29 mouse cellular contexts compared by ENCODE assay signal in genomic region chr17:62592436-62593074, GRCm38 (mm10).
DNase-seq lines count a peak whose midpoint lies in the region; ATAC-seq and TF ChIP-seq lines count a peak whose summit lies in the region.
"Had no signal": no experiment of that assay in that cellular context is flagged by ENCODE, and none has a peak within 500 bp of the region (broad histone marks: within the 10 kb centered on the region; RNA-seq: fewer than 3 reads in every experiment).

No protein-coding gene starts in this region.

- H3K9ac ChIP-seq in forebrain, embryonic 13.5 days = no peak overlapping the region
- H3K9ac ChIP-seq in forebrain, embryonic 12.5 days = no peak overlapping the region
- no peak overlapping the region for H3K9ac ChIP-seq in midbrain, embryonic 12.5 days (replicated peaks)
- no peak overlapping the region for H3K9ac ChIP-seq in midbrain, postnatal 0 days (replicated peaks; ENCODE audit: low read length, poor library complexity, severe bottlenecking)
- no peak overlapping the region for H3K9ac ChIP-seq in midbrain, embryonic 14.5 days (replicated peaks; ENCODE audit: low read length)
- H3K9ac ChIP-seq in midbrain, embryonic 11.5 days (ENCODE audit: low read length) = no peak overlapping the region
- no peak overlapping the region for H3K9ac ChIP-seq in midbrain, embryonic 16.5 days (ENCODE audit: low read depth, low read length)
- H3K9ac ChIP-seq in liver, postnatal 0 days (replicated peaks) = no peak overlapping the region
- H3K9ac ChIP-seq: embryonic facial prominence, embryonic 13.5 days; embryonic facial prominence, embryonic 15.5 days; forebrain, embryonic 15.5 days had no signal

- H3K36me3 ChIP-seq in forebrain, embryonic 13.5 days (ENCODE audit: poor library complexity, severe bottlenecking) = no peaks in the 10 kb centered on the region
- H3K36me3 ChIP-seq in forebrain, embryonic 12.5 days (replicated peaks) = no peaks in the 10 kb centered on the region
- no peaks in the 10 kb centered on the region for H3K36me3 ChIP-seq in midbrain, embryonic 12.5 days
- no peaks in the 10 kb centered on the region for H3K36me3 ChIP-seq in midbrain, postnatal 0 days (ENCODE audit: insufficient read depth, low read length)
- H3K36me3 ChIP-seq in midbrain, embryonic 14.5 days (ENCODE audit: control insufficient read depth, insufficient read depth, low read length) = no peaks in the 10 kb centered on the region
- no peaks in the 10 kb centered on the region for H3K36me3 ChIP-seq in midbrain, embryonic 11.5 days (ENCODE audit: control insufficient read depth, insufficient read depth, low read length)
- H3K36me3 ChIP-seq in midbrain, embryonic 16.5 days (ENCODE audit: control insufficient read depth, insufficient read depth, low read length) = no peaks in the 10 kb centered on the region
- no peaks in the 10 kb centered on the region for H3K36me3 ChIP-seq in liver, postnatal 0 days (replicated peaks; ENCODE audit: insufficient read depth, low read length)
- H3K36me3 ChIP-seq: embryonic facial prominence, embryonic 13.5 days; embryonic facial prominence, embryonic 15.5 days; forebrain, embryonic 10.5 days; forebrain, embryonic 15.5 days; G1E had no signal

- H3K4me2 ChIP-seq in forebrain, embryonic 13.5 days = no peak overlapping the region
- no peak overlapping the region for H3K4me2 ChIP-seq in forebrain, embryonic 12.5 days
- H3K4me2 ChIP-seq in midbrain, embryonic 12.5 days (replicated peaks) = no peak overlapping the region
- no peak overlapping the region for H3K4me2 ChIP-seq in midbrain, postnatal 0 days (ENCODE audit: low read depth, low read length, poor library complexity, severe bottlenecking)
- H3K4me2 ChIP-seq in midbrain, embryonic 14.5 days (ENCODE audit: low read length) = no peak overlapping the region
- H3K4me2 ChIP-seq in midbrain, embryonic 11.5 days = no peak overlapping the region
- H3K4me2 ChIP-seq in midbrain, embryonic 16.5 days (ENCODE audit: low read length) = no peak overlapping the region
- no peak overlapping the region for H3K4me2 ChIP-seq in liver, postnatal 0 days (ENCODE audit: low read depth, low read length)
- H3K4me2 ChIP-seq: embryonic facial prominence, embryonic 13.5 days; embryonic facial prominence, embryonic 15.5 days; forebrain, embryonic 15.5 days had no signal

- no peak for TF ChIP-seq EP300 in liver, postnatal 0 days (IDR thresholded peaks at IDR 0.05; ENCODE audit: low read depth)

- peaks cover 13% of the 10 kb centered on the region for H3K4me1 ChIP-seq in forebrain, embryonic 13.5 days
- peaks cover 14% of the 10 kb centered on the region; the same call in 1 of the 2 replicates for H3K4me1 ChIP-seq in forebrain, embryonic 12.5 days
- H3K4me1 ChIP-seq in midbrain, embryonic 12.5 days = peaks cover 14% of the 10 kb centered on the region
- no peaks in the 10 kb centered on the region for H3K4me1 ChIP-seq in midbrain, postnatal 0 days (ENCODE audit: insufficient read depth, low read length)
- H3K4me1 ChIP-seq in midbrain, embryonic 14.5 days (ENCODE audit: control insufficient read depth, insufficient read depth, low read length) = peaks cover 10% of the 10 kb centered on the region
- no peaks in the 10 kb centered on the region; the same call in 1 of the 2 replicates for H3K4me1 ChIP-seq in midbrain, embryonic 11.5 days (ENCODE audit: control insufficient read depth, insufficient read depth, low read length)
- peaks cover 8% of the 10 kb centered on the region; the same call in 1 of the 2 replicates for H3K4me1 ChIP-seq in midbrain, embryonic 16.5 days (ENCODE audit: control insufficient read depth, insufficient read depth, low read length)
- H3K4me1 ChIP-seq in liver, postnatal 0 days (ENCODE audit: insufficient read depth) = no peaks in the 10 kb centered on the region
- H3K4me1 ChIP-seq: embryonic facial prominence, embryonic 13.5 days; embryonic facial prominence, embryonic 15.5 days had no signal

- no peak overlapping the region for H3K4me3 ChIP-seq in forebrain, embryonic 13.5 days
- no peak overlapping the region for H3K4me3 ChIP-seq in forebrain, embryonic 12.5 days (replicated peaks)
- H3K4me3 ChIP-seq in midbrain, embryonic 12.5 days = no peak overlapping the region
- H3K4me3 ChIP-seq in midbrain, postnatal 0 days (ENCODE audit: low read depth, low read length) = no peak overlapping the region
- no peak overlapping the region for H3K4me3 ChIP-seq in midbrain, embryonic 14.5 days (replicated peaks; ENCODE audit: low read depth, low read length)
- H3K4me3 ChIP-seq in midbrain, embryonic 11.5 days (ENCODE audit: low read depth, low read length) = no peak overlapping the region
- no peak overlapping the region for H3K4me3 ChIP-seq in midbrain, embryonic 16.5 days (ENCODE audit: low read depth, low read length)
- no peak overlapping the region for H3K4me3 ChIP-seq in liver, postnatal 0 days (ENCODE audit: low read depth, low read length)
- H3K4me3 ChIP-seq: embryonic facial prominence, embryonic 13.5 days; embryonic facial prominence, embryonic 15.5 days; erythroblast, embryonic 14.5 days; forebrain, embryonic 10.5 days; forebrain, embryonic 15.5 days had no signal

- peaks cover 1% of the 10 kb centered on the region; the same call in 1 of the 2 replicates for H3K9me3 ChIP-seq in forebrain, embryonic 13.5 days (replicated peaks)
- H3K9me3 ChIP-seq in forebrain, embryonic 12.5 days = 0 out of 2 replicates have a peak, but pooled peaks cover 3% of the 10 kb centered on the region
- no peaks in the 10 kb centered on the region for H3K9me3 ChIP-seq in midbrain, embryonic 12.5 days
- no peaks in the 10 kb centered on the region for H3K9me3 ChIP-seq in midbrain, postnatal 0 days (ENCODE audit: low read length)
- H3K9me3 ChIP-seq in midbrain, embryonic 14.5 days (ENCODE audit: control insufficient read depth, low read length) = peaks cover under 1% of the 10 kb centered on the region; the same call in 1 of the 2 replicates
- H3K9me3 ChIP-seq in midbrain, embryonic 11.5 days (ENCODE audit: control insufficient read depth, low read length) = no peaks in the 10 kb centered on the region
- peaks cover 3% of the 10 kb centered on the region; the same call in 1 of the 2 replicates for H3K9me3 ChIP-seq in midbrain, embryonic 16.5 days (replicated peaks; ENCODE audit: control insufficient read depth, low read length, poor library complexity, severe bottlenecking)
- H3K9me3 ChIP-seq in liver, postnatal 0 days (ENCODE audit: low read length) = no peaks in the 10 kb centered on the region

- no peaks in the 10 kb centered on the region for H3K27me3 ChIP-seq in forebrain, embryonic 13.5 days
- no peaks in the 10 kb centered on the region for H3K27me3 ChIP-seq in forebrain, embryonic 12.5 days
- no peaks in the 10 kb centered on the region for H3K27me3 ChIP-seq in midbrain, embryonic 12.5 days
- no peaks in the 10 kb centered on the region; the same call in 1 of the 2 replicates for H3K27me3 ChIP-seq in midbrain, postnatal 0 days (ENCODE audit: insufficient read depth, low read length)
- H3K27me3 ChIP-seq in midbrain, embryonic 14.5 days (ENCODE audit: control insufficient read depth, insufficient read depth, low read length) = no peaks in the 10 kb centered on the region
- no peaks in the 10 kb centered on the region for H3K27me3 ChIP-seq in midbrain, embryonic 11.5 days (ENCODE audit: control insufficient read depth, insufficient read depth, low read length)
- H3K27me3 ChIP-seq in midbrain, embryonic 16.5 days (ENCODE audit: control insufficient read depth, insufficient read depth, low read depth, low read length) = no peaks in the 10 kb centered on the region
- H3K27me3 ChIP-seq in liver, postnatal 0 days (ENCODE audit: insufficient read depth, low read length) = no peaks in the 10 kb centered on the region
- H3K27me3 ChIP-seq: CH12.LX; embryonic facial prominence, embryonic 13.5 days; embryonic facial prominence, embryonic 15.5 days; forebrain, embryonic 15.5 days; Patski had no signal

- H3K27ac ChIP-seq in forebrain, embryonic 13.5 days = peak overlapping the region; percentile 27; the same call in 1 of the 2 replicates
- no peak overlapping the region for H3K27ac ChIP-seq in forebrain, embryonic 12.5 days
- no peak overlapping the region for H3K27ac ChIP-seq in midbrain, embryonic 12.5 days (replicated peaks)
- no peak overlapping the region for H3K27ac ChIP-seq in midbrain, postnatal 0 days (ENCODE audit: low read depth, low read length)
- H3K27ac ChIP-seq in midbrain, embryonic 14.5 days (replicated peaks; ENCODE audit: low read depth, low read length) = no peak overlapping the region; the same call in 1 of the 2 replicates
- no peak overlapping the region for H3K27ac ChIP-seq in midbrain, embryonic 11.5 days (ENCODE audit: low read depth, low read length)
- no peak overlapping the region for H3K27ac ChIP-seq in midbrain, embryonic 16.5 days (ENCODE audit: low read length)
- H3K27ac ChIP-seq in liver, postnatal 0 days (ENCODE audit: low read depth) = no peak overlapping the region
- H3K27ac ChIP-seq: embryonic facial prominence, embryonic 13.5 days; embryonic facial prominence, embryonic 15.5 days; forebrain, embryonic 10.5 days; forebrain, embryonic 15.5 days had no signal

- 29% methylated on average over 5 of the region's 5 CpGs for WGBS in forebrain, embryonic 13.5 days
- 22% methylated on average over 5 of the region's 5 CpGs for WGBS in forebrain, embryonic 12.5 days
- WGBS in midbrain, embryonic 12.5 days = 46% methylated on average over 5 of the region's 5 CpGs
- WGBS in midbrain, postnatal 0 days = 36% methylated on average over 5 of the region's 5 CpGs
- 45% methylated on average over 5 of the region's 5 CpGs for WGBS in midbrain, embryonic 14.5 days
- 53% methylated on average over 5 of the region's 5 CpGs for WGBS in midbrain, embryonic 11.5 days
- 39% methylated on average over 5 of the region's 5 CpGs for WGBS in midbrain, embryonic 16.5 days
- 73% methylated on average over 5 of the region's 5 CpGs for WGBS in liver, postnatal 0 days (ENCODE audit: insufficient replicate concordance)

- DNase-seq in midbrain, postnatal 0 days (ENCODE audit: low spot score) = no peak
- peak; percentile 59 for DNase-seq in midbrain, embryonic 14.5 days
- DNase-seq in midbrain, embryonic 11.5 days (ENCODE audit: low spot score, missing footprints) = no peak
- no peak for DNase-seq in liver, postnatal 0 days
- DNase-seq: adrenal gland, adult 8-10 months; adrenal gland, postnatal 14 days; adrenal gland, postnatal 36 days; B cell, adult 2 months; cerebellum, adult 11 months; cerebellum, adult 18-20 months; cerebellum, adult 8-10 months; cerebellum, adult 9-11 months; cerebellum, postnatal 14 days; cerebellum, postnatal 36 days; embryo, embryonic 11 days had no signal

- TF ChIP-seq CTCF in midbrain, postnatal 0 days (IDR thresholded peaks at IDR 0.05) = no peak
- TF ChIP-seq CTCF in liver, postnatal 0 days (IDR thresholded peaks at IDR 0.05; ENCODE audit: low read depth) = no peak

- ATAC-seq in forebrain, embryonic 13.5 days = no peak; the same call in 1 of the 2 replicates
- no peak for ATAC-seq in forebrain, embryonic 12.5 days (ENCODE audit: low FRiP score)
- peak; percentile 17; the same call in 1 of the 2 replicates for ATAC-seq in midbrain, embryonic 12.5 days (ENCODE audit: low FRiP score, low read depth)
- no peak for ATAC-seq in midbrain, postnatal 0 days (ENCODE audit: low FRiP score)
- ATAC-seq in midbrain, embryonic 14.5 days (ENCODE audit: low FRiP score, low TSS enrichment) = no peak
- no peak for ATAC-seq in midbrain, embryonic 11.5 days (ENCODE audit: low FRiP score)
- ATAC-seq in midbrain, embryonic 16.5 days = peak; percentile 51; the same call in 1 of the 2 replicates
- no peak for ATAC-seq in liver, postnatal 0 days
- ATAC-seq: activated CD4-positive, CD25-positive, alpha-beta regulatory T cell, adult 4 months; CD4-positive, CD25-positive, alpha-beta regulatory T cell, adult 4 months; Patski had no signal

Comparison
In these comparisons a context has a peak if more than half of its experiments do, and no peak if none do; other contexts are left out.
1. ATAC-seq: peak in midbrain, embryonic 12.5 days (single experiment) and midbrain, embryonic 16.5 days (single experiment); none in forebrain, embryonic 13.5 days (single experiment), forebrain, embryonic 12.5 days (single experiment), midbrain, postnatal 0 days (single experiment), midbrain, embryonic 14.5 days (single experiment), midbrain, embryonic 11.5 days (single experiment) and liver, postnatal 0 days (single experiment).